Mouse (Mus musculus): Measurements from ENCODE around the gene Prkab2.

DNA sequence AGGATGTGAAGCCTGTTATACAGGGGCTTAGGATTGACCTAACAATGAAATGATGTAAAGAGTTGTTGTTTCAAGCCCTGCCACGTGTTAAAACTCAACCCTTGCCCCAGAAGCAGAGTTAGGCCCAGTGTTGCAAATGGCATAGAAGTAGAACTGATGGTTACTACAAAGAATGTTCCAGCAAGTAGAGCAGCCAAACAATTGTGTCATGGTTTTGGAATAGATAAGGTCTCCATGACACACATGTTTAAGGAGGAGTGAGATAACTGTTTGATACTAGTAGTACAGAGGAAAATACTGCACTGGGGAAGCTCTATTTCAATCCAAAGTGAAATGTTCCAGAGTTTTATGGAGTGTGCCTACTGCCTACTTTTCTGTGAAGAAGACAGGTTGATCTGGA lies 9.5 kb upstream of the Prkab2 start:
- no peak for TF ChIP-seq CTCF (conservative IDR thresholded peaks at IDR 0.05; ENCODE audit: low read length)
- TF ChIP-seq NANOG (IDR thresholded peaks at IDR 0.05; ENCODE audit: borderline replicate concordance, low read length) = no peak
- no peak for TF ChIP-seq POU5F1 (IDR thresholded peaks at IDR 0.05; ENCODE audit: borderline replicate concordance, low read length)

Measured in E14TG2a.4 (cell line).